Mouse (Mus musculus): Measurements from ENCODE around the gene Ttc5. TPM values are rescaled to one million over a fixed set of nuclear protein-coding genes. Genes with fewer than 3 reads are reported as not detected.

Ttc5 gene
- polyA plus RNA-seq (2012; fragmentation: generic; extraction: Trizol): 26.7 TPM

DNA sequence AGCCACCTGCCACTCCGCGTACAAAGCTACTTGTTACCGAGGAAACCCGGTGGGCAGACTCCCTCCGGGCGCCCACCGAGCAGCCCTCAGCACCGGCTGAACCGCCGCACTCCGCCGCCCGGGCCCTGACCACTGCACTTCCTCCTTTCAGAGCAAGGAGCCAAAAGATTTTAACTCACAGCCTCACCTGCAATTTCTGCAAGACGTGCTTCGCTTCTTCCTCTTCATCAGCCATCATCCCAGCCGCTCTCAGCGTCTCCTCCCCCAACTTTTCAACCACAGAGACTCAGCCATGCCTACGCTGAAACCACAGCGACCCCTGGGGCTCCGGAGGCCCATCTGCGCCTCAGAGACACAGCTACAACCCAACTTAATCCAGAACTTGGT is at the start of gene Ttc5:
Gene Ttc5, minus strand, starts transcription at position 269 of the 387 bp plus-strand sequence.
- Histone ChIP-seq H3K79me2 (ENCODE audit: control insufficient read depth, insufficient read depth) (peaks cover 26% of the 10 kb centered on the region), H3K36me3 (ENCODE audit: control insufficient read depth, insufficient read depth) (no peaks in the 10 kb centered on the region), H3ac (ENCODE audit: control insufficient read depth, insufficient read length) (no peak within 1 kb of the TSS), H3K27me3 (ENCODE audit: control insufficient read depth, insufficient read depth, insufficient read length) (no peaks in the 10 kb centered on the region), H3K4me3 (peak within 1 kb of the TSS; percentile 48), H3K4me2 (ENCODE audit: low read depth) (peak within 1 kb of the TSS; percentile 89)
- TF ChIP-seq POLR2A (IDR thresholded peaks at IDR 0.05; ENCODE audit: insufficient read length, low read depth) (peak; percentile 39), TCF12 (IDR thresholded peaks at IDR 0.05; ENCODE audit: insufficient read depth, poor library complexity, severe bottlenecking) (no peak), POLR2AphosphoS2 (IDR thresholded peaks at IDR 0.05; ENCODE audit: insufficient read length, low read depth) (peak; percentile 37), E2F4 (IDR thresholded peaks at IDR 0.05; ENCODE audit: insufficient read depth) (no peak)

DNA sequence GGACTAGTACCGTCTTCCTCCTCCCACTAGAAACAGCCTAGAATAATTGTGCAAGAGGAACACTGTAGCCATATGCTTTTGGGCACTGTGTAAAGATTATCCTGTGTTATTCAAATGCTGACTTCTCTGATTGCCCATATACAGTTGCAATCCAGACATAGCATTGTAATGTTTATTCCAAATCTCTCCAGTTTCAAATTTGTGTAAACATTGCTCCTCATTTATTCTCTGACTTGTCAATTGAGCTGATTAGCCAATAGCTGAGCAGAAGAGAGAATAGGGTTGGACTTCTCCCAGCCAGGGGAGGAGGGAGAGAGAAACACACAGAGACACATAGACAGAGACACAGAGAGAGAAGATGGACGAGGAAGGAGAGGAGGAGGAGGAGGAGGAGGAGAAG is 49.1 kb upstream of the Ttc5 start:
- no peak overlapping the region for H3K4me3 ChIP-seq
- no peaks in the 10 kb centered on the region for H3K79me2 ChIP-seq (ENCODE audit: control insufficient read depth, insufficient read depth)
- H3K27me3 ChIP-seq (ENCODE audit: control insufficient read depth, insufficient read depth, insufficient read length): no peaks in the 10 kb centered on the region
- peaks cover 17% of the 10 kb centered on the region for H3K36me3 ChIP-seq (ENCODE audit: control insufficient read depth, insufficient read depth)
- no peak overlapping the region for H3K4me2 ChIP-seq (ENCODE audit: low read depth)
- no peak overlapping the region for H3ac ChIP-seq (ENCODE audit: control insufficient read depth, insufficient read length)
- TF ChIP-seq USF1 (IDR thresholded peaks at IDR 0.05; ENCODE audit: low read depth): no peak

DNA sequence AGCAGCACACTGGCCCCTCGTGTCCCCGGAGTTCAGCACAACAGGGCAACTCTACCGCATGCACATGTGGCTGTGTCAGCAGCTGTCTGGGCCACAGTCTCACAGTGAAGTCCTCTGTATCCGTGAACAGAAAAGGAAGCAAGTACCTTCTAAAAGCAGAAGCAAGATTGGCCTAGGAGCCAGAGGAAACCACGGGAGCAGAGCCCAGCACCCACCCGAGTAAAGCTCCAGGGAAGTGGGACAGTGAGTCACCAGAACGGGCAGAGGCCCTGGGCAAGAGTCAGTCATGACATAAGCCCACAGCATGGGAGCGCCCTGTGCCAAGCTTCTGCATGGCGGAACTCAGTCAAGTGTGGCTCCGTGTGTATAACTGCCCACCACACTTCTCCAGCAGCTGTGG is 48.6 kb upstream of the Ttc5 start:
- no peak overlapping the region for H3ac ChIP-seq (ENCODE audit: control insufficient read depth, insufficient read length)
- H3K36me3 ChIP-seq (ENCODE audit: control insufficient read depth, insufficient read depth): peaks cover 20% of the 10 kb centered on the region
- no peak overlapping the region for H3K4me3 ChIP-seq
- no peak for TF ChIP-seq TCF12 (IDR thresholded peaks at IDR 0.05; ENCODE audit: insufficient read depth, poor library complexity, severe bottlenecking)
- H3K27me3 ChIP-seq (ENCODE audit: control insufficient read depth, insufficient read depth, insufficient read length): no peaks in the 10 kb centered on the region
- no peaks in the 10 kb centered on the region for H3K79me2 ChIP-seq (ENCODE audit: control insufficient read depth, insufficient read depth)
- no peak overlapping the region for H3K4me2 ChIP-seq (ENCODE audit: low read depth)

DNA sequence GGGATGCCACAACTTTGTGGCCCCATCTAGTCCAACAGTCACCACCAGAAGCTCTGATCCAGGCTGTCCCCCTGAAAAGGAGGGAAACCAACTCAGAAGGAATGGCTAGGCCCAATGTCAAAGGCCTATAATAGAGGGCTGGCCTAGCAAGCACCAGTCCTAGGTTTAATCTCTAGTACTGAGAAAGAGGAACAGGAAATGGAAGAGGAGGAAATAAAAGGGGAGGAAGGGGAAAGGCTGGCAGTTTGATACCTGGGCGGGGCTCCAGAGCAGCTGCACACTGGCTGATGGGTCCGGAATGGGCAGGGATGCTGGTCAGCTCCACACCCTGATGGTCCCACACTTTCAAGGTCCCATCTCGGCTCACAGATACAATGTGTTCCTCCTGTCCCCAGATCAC is 44.6 kb upstream of the Ttc5 start:
- no peak for TF ChIP-seq E2F4 (IDR thresholded peaks at IDR 0.05; ENCODE audit: insufficient read depth)
- TF ChIP-seq POLR2AphosphoS2 (IDR thresholded peaks at IDR 0.05; ENCODE audit: insufficient read length, low read depth): no peak
- no peak for TF ChIP-seq TCF12 (IDR thresholded peaks at IDR 0.05; ENCODE audit: insufficient read depth, poor library complexity, severe bottlenecking)
- no peak for TF ChIP-seq MAX (IDR thresholded peaks at IDR 0.05; ENCODE audit: low read depth)
- no peak for TF ChIP-seq USF1 (IDR thresholded peaks at IDR 0.05; ENCODE audit: low read depth)
- TF ChIP-seq MYOG (IDR thresholded peaks at IDR 0.05; ENCODE audit: control insufficient read depth in 1 of 3, insufficient read depth in 1 of 3, insufficient read length in 2 of 3, low read depth in 2 of 3): no peak
- no peak for TF ChIP-seq REST (IDR thresholded peaks at IDR 0.05; ENCODE audit: insufficient read depth, insufficient read length)
- TF ChIP-seq SRF (IDR thresholded peaks at IDR 0.05; ENCODE audit: control insufficient read depth, insufficient read length, low read depth): no peak
- no peak for TF ChIP-seq TCF3 (IDR thresholded peaks at IDR 0.05; ENCODE audit: insufficient read length, low read depth)
- TF ChIP-seq MYOD1 (IDR thresholded peaks at IDR 0.05; ENCODE audit: control insufficient read depth in 1 of 3, insufficient read length in 2 of 3, low read depth in 2 of 3): no peak
- no peak for TF ChIP-seq CEBPB (IDR thresholded peaks at IDR 0.05; ENCODE audit: insufficient read depth, poor library complexity, severe bottlenecking)
- no peak for TF ChIP-seq POLR2A (IDR thresholded peaks at IDR 0.05; ENCODE audit: insufficient read length, low read depth)
- Histone ChIP-seq H3ac (ENCODE audit: control insufficient read depth, insufficient read length) (no peak overlapping the region), H3K27me3 (ENCODE audit: control insufficient read depth, insufficient read depth, insufficient read length) (no peaks in the 10 kb centered on the region), H3K79me2 (ENCODE audit: control insufficient read depth, insufficient read depth) (no peaks in the 10 kb centered on the region), H3K36me3 (ENCODE audit: control insufficient read depth, insufficient read depth) (peaks cover 23% of the 10 kb centered on the region), H3K4me3 (no peak overlapping the region), H3K4me2 (ENCODE audit: low read depth) (no peak overlapping the region)

DNA sequence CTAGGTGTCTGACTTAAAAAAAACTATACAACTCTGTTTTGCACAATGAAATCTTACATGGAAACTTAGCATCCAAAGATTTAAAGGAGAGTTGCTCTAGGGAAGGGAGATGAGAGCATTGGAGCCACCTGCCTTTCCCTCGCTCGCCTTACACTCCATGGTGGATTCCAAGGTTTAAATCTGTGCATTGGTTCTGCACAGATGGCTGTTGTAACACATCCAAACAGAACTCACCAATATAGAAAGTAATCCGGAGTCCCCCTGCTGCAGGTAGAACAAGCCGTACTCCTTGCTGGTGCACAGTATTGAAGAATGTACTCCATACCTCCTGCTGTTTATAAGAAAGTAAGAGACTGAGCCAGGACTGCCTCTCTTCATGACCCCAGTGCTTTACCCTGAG is 41.3 kb upstream of the Ttc5 start:
- Histone ChIP-seq H3ac (ENCODE audit: control insufficient read depth, insufficient read length) (no peak overlapping the region), H3K79me2 (ENCODE audit: control insufficient read depth, insufficient read depth) (no peaks in the 10 kb centered on the region), H3K4me3 (no peak overlapping the region), H3K36me3 (ENCODE audit: control insufficient read depth, insufficient read depth) (peaks cover 23% of the 10 kb centered on the region), H3K27me3 (ENCODE audit: control insufficient read depth, insufficient read depth, insufficient read length) (no peaks in the 10 kb centered on the region), H3K4me2 (ENCODE audit: low read depth) (no peak overlapping the region)
- TF ChIP-seq SRF (IDR thresholded peaks at IDR 0.05; ENCODE audit: control insufficient read depth, insufficient read length, low read depth) (no peak), MAX (IDR thresholded peaks at IDR 0.05; ENCODE audit: low read depth) (no peak), USF1 (IDR thresholded peaks at IDR 0.05; ENCODE audit: low read depth) (no peak), TCF3 (IDR thresholded peaks at IDR 0.05; ENCODE audit: insufficient read length, low read depth) (no peak), MYOD1 (IDR thresholded peaks at IDR 0.05; ENCODE audit: control insufficient read depth in 1 of 3, insufficient read length in 2 of 3, low read depth in 2 of 3) (no peak), CEBPB (IDR thresholded peaks at IDR 0.05; ENCODE audit: insufficient read depth, poor library complexity, severe bottlenecking) (no peak), REST (IDR thresholded peaks at IDR 0.05; ENCODE audit: insufficient read depth, insufficient read length) (no peak), MYOG (IDR thresholded peaks at IDR 0.05; ENCODE audit: control insufficient read depth in 1 of 3, insufficient read depth in 1 of 3, insufficient read length in 2 of 3, low read depth in 2 of 3) (no peak), POLR2AphosphoS2 (IDR thresholded peaks at IDR 0.05; ENCODE audit: insufficient read length, low read depth) (no peak), TCF12 (IDR thresholded peaks at IDR 0.05; ENCODE audit: insufficient read depth, poor library complexity, severe bottlenecking) (no peak), E2F4 (IDR thresholded peaks at IDR 0.05; ENCODE audit: insufficient read depth) (no peak), POLR2A (IDR thresholded peaks at IDR 0.05; ENCODE audit: insufficient read length, low read depth) (no peak)

DNA sequence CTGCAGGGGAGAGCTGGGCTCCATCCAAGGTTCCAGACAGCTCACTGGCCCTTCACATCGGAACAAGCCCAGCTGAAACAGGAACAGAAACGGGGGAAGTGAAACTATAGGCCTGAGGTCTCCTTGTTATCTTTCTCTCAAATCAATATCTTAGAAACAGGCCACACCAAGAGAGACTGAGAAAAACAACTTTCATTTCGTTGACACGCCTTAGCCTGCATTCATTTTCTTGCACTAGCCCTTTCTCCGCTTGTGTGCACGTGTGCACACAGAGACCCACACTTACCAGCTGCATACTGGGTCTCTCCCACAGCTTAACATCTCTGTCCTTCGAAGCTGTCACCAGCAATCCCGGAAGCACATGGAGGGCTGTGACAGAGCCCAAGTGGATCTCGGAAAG is 38.9 kb upstream of the Ttc5 start:
- peaks cover 22% of the 10 kb centered on the region for H3K36me3 ChIP-seq (ENCODE audit: control insufficient read depth, insufficient read depth)
- TF ChIP-seq CEBPB (IDR thresholded peaks at IDR 0.05; ENCODE audit: insufficient read depth, poor library complexity, severe bottlenecking) (no peak), POLR2A (IDR thresholded peaks at IDR 0.05; ENCODE audit: insufficient read length, low read depth) (no peak), USF1 (IDR thresholded peaks at IDR 0.05; ENCODE audit: low read depth) (no peak)
- no peaks in the 10 kb centered on the region for H3K27me3 ChIP-seq (ENCODE audit: control insufficient read depth, insufficient read depth, insufficient read length)
- no peak overlapping the region for H3K4me2 ChIP-seq (ENCODE audit: low read depth)
- no peak overlapping the region for H3ac ChIP-seq (ENCODE audit: control insufficient read depth, insufficient read length)
- H3K4me3 ChIP-seq: no peak overlapping the region
- H3K79me2 ChIP-seq (ENCODE audit: control insufficient read depth, insufficient read depth): no peaks in the 10 kb centered on the region
